Mouse (Mus musculus) stomach, embryonic 14.5 days (tissue): ENCODE measurements around the gene Ltb. TPM values are rescaled to one million over a fixed set of nuclear protein-coding genes. Genes with fewer than 3 reads are reported as not detected.
"Not testable (repeated sequence)": the region's sequence is repeated elsewhere in the genome, so short reads cannot be mapped to it uniquely, and the experiment has no call there.

Experiments used
- ATAC-seq: fragments of 200-750 bp; cut with Nextera tagmentation; 2 replicates; pipeline ENCODE4 v1.8.0; 2017; ENCODE audit warnings: low read depth, moderate TSS enrichment; ENCODE audit not compliant: insufficient number of reproducible peaks, insufficient read depth, low FRiP score
- H3K27ac ChIP-seq: fragments of 300-500 bp; sonication (generic); 2 replicates; pipeline ENCODE4 v1.5.1; 2014; ENCODE audit warnings: mild to moderate bottlenecking, low read length, moderate library complexity, mixed read lengths
- H3K27me3 ChIP-seq: fragments of 300-500 bp; sonication (generic); 2 replicates; pipeline ENCODE4 v1.6.1; 2014; ENCODE audit warnings: low read length, control low read depth, mixed read lengths; ENCODE audit not compliant: control insufficient read depth, insufficient read depth
- H3K36me3 ChIP-seq: fragments of 300-500 bp; sonication (generic); 2 replicates; pipeline ENCODE4 v1.6.1; 2014; ENCODE audit warnings: mild to moderate bottlenecking, control low read depth, low read length, moderate library complexity, mixed read lengths; ENCODE audit not compliant: control insufficient read depth, insufficient read depth
- H3K4me1 ChIP-seq: fragments of 300-500 bp; sonication (generic); 2 replicates; pipeline ENCODE4 v1.6.1; 2014; ENCODE audit warnings: low read length, control low read depth, mixed read lengths; ENCODE audit not compliant: control insufficient read depth, insufficient read depth
- H3K4me2 ChIP-seq: fragments of 300-500 bp; sonication (generic); replicated peaks from 2 replicates; pipeline ENCODE4 v1.6.1; 2014; ENCODE audit warnings: low read depth, low read length, control low read depth
- H3K4me3 ChIP-seq: fragments of 300-500 bp; sonication (generic); 2 replicates; pipeline ENCODE4 v1.5.1; 2014; ENCODE audit warnings: low read depth, low read length, control low read depth
- H3K9ac ChIP-seq: fragments of 300-500 bp; sonication (generic); replicated peaks from 2 replicates; pipeline ENCODE4 v1.6.1; 2014; ENCODE audit warnings: low read depth, mild to moderate bottlenecking, control low read depth, low read length, moderate library complexity, mixed read lengths
- H3K9me3 ChIP-seq: fragments of 300-500 bp; sonication (generic); 2 replicates; pipeline ENCODE4 v1.6.1; 2016; ENCODE audit warnings: low read depth, low read length, control low read depth; ENCODE audit not compliant: control insufficient read depth
- WGBS: fragments of 180-500 bp; shearing (Covaris S2); extraction: QIAGEN DNeasy Blood & Tissue Kit; methylation state at CpG from one replicate; pipeline ENCODE4 v1.1.7; 2014; 5-methylcytosine and 5-hydroxymethylcytosine counted together
- polyA plus RNA-seq: library from polyadenylated mRNA; unstranded; fragments of >200 nt; fragmentation: Nextera tagmentation; extraction: Ambion mirVana; gene quantifications from 2 replicates; pipeline ENCODE4 v1.2.1, GENCODE M21; 2014

Gene Ltb
- polyA plus RNA-seq, 1 experiment from 2014 or later = 1.4 TPM

- Histone ChIP-seq H3K36me3 (peaks cover 11% of the 10 kb centered on the region; the same call in 1 of the 2 replicates), H3K9ac (no peak overlapping the region; the same call in 1 of the 2 replicates), H3K4me1 (peaks cover 38% of the 10 kb centered on the region), H3K9me3 (no peaks in the 10 kb centered on the region), H3K4me2 (no peak overlapping the region), H3K27ac (peak overlapping the region; percentile 82; the same call in 1 of the 2 replicates), H3K4me3 (no peak overlapping the region), H3K27me3 (no peaks in the 10 kb centered on the region)
- ATAC-seq = no peak
- WGBS = 73% methylated on average over 5 of the region's 5 CpGs
Observed at GRCm38 (mm10) chr17:35232659-35233058, 38.4 kb downstream of the Ltb start.

GRCm38 (mm10) chr17:35233114-35233980 lies 39.1 kb downstream of the Ltb start, which contains the start of gene Atp6v1g2:
Gene Atp6v1g2, plus strand, starts transcription at chr17:35233660.
- Histone ChIP-seq H3K4me3 (peak within 1 kb of the TSS; percentile 51), H3K9me3 (no peaks in the 10 kb centered on the region), H3K9ac (peak within 1 kb of the TSS; percentile 81; the same call in 1 of the 2 replicates), H3K4me1 (peaks cover 38% of the 10 kb centered on the region), H3K4me2 (peak within 1 kb of the TSS; percentile 74), H3K27me3 (no peaks in the 10 kb centered on the region), H3K36me3 (peaks cover 11% of the 10 kb centered on the region; the same call in 1 of the 2 replicates), H3K27ac (peak within 1 kb of the TSS; percentile 98)
- 46% methylated on average over 18 of the region's 18 CpGs for WGBS
- no peak for ATAC-seq

DNA sequence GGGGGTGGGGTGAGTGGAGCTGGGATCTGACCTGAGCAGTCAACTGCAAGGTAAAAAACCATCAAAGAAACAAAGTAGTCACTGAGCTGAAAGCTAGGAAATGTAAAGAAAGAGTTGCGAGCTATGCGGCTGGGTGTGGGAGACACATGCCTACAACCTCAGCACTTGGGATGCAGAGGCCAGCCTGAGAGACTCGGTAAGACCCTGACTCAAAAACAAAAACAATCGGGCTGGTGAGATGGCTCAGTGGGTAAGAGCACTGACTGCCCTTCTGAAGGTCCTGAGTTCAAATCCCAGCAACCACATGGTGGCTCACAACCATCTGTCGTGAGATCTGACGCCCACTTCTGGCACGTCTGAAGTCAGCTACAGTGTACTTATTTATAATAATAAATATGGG lies 39.9 kb downstream of the Ltb start:
- peak overlapping the region; percentile 82 for H3K27ac ChIP-seq
- H3K9me3 ChIP-seq, H3K36me3 ChIP-seq, ATAC-seq, H3K9ac ChIP-seq, H3K27me3 ChIP-seq: not testable (repeated sequence)
- 76% methylated on average over 7 of the region's 7 CpGs for WGBS
- H3K4me2 ChIP-seq = peak overlapping the region; percentile 74
- peak overlapping the region; percentile 51; the same call in 1 of the 2 replicates for H3K4me3 ChIP-seq
- H3K4me1 ChIP-seq = peaks cover 37% of the 10 kb centered on the region

GRCm38 (mm10) chr17:35234903-35235302 lies 40.7 kb downstream of the Ltb start:
- no peaks in the 10 kb centered on the region for H3K9me3 ChIP-seq
- no peak for ATAC-seq

GRCm38 (mm10) chr17:35235614-35236389 lies 41.6 kb downstream of the Ltb start, which contains the start of gene Nfkbil1:
Gene Nfkbil1, minus strand, starts transcription at chr17:35235792.
- Histone ChIP-seq H3K4me1 (peaks cover 35% of the 10 kb centered on the region), H3K36me3 (peaks cover 7% of the 10 kb centered on the region; the same call in 1 of the 2 replicates), H3K9me3 (no peaks in the 10 kb centered on the region), H3K9ac (peak within 1 kb of the TSS; percentile 81), H3K27me3 (no peaks in the 10 kb centered on the region), H3K27ac (peak within 1 kb of the TSS; percentile 98), H3K4me2 (peak within 1 kb of the TSS; percentile 74), H3K4me3 (peak within 1 kb of the TSS; percentile 51)
- WGBS = under 1% methylated on average over 35 of the region's 35 CpGs
- peak; percentile 88 for ATAC-seq

More at GRCm38 (mm10) chr17:35234903-35235302, 40.7 kb downstream of the Ltb start:
- WGBS = 6% methylated on average over 31 of the region's 31 CpGs
- peak overlapping the region; percentile 81 for H3K9ac ChIP-seq
- peaks cover 31% of the 10 kb centered on the region for H3K4me1 ChIP-seq
- no peaks in the 10 kb centered on the region for H3K27me3 ChIP-seq
- H3K4me2 ChIP-seq = peak overlapping the region; percentile 74
- H3K27ac ChIP-seq = peak overlapping the region; percentile 98
- peaks cover 9% of the 10 kb centered on the region; the same call in 1 of the 2 replicates for H3K36me3 ChIP-seq
- peak overlapping the region; percentile 51 for H3K4me3 ChIP-seq

- Histone ChIP-seq H3K36me3 (0 out of 2 replicates have a peak, but pooled peaks cover 1% of the 10 kb centered on the region), H3K27me3 (no peaks in the 10 kb centered on the region), H3K4me3 (peak overlapping the region; percentile 51), H3K4me2 (peak overlapping the region; percentile 74), H3K27ac (peak overlapping the region; percentile 98), H3K9me3 (no peaks in the 10 kb centered on the region), H3K4me1 (peaks cover 33% of the 10 kb centered on the region), H3K9ac (peak overlapping the region; percentile 81; the same call in 1 of the 2 replicates)
- WGBS = under 1% methylated on average over 18 of the region's 18 CpGs
- ATAC-seq = peak; percentile 67
Observed at GRCm38 (mm10) chr17:35236390-35236746, 42.1 kb downstream of the Ltb start.

DNA sequence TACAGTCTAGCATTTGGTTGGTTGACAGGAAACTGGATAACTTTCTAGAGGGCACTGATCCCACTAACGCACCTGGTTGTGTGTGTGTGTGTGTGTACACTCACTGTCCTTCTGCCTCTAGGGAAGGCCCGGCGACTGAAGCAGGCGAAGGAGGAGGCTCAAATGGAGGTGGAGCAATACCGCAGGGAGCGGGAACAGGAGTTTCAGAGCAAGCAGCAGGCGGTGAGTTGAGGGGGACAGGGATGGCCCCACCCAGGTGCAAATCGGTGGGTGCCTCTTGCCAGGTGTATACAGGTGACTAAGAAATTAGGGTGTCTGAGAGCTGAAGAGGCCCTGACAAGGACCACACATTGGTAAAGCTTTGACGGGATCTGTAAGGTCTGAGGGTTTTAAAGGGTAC lies 42.8 kb downstream of the Ltb start:
- no peaks in the 10 kb centered on the region for H3K27me3 ChIP-seq
- H3K36me3 ChIP-seq = no peaks in the 10 kb centered on the region
- H3K4me1 ChIP-seq = peaks cover 33% of the 10 kb centered on the region
- H3K9ac ChIP-seq = no peak overlapping the region
- 78% methylated on average over 9 of the region's 9 CpGs for WGBS
- no peak for ATAC-seq
- no peak overlapping the region for H3K4me3 ChIP-seq
- no peak overlapping the region for H3K27ac ChIP-seq
- no peak overlapping the region for H3K4me2 ChIP-seq
- H3K9me3 ChIP-seq = no peaks in the 10 kb centered on the region

DNA sequence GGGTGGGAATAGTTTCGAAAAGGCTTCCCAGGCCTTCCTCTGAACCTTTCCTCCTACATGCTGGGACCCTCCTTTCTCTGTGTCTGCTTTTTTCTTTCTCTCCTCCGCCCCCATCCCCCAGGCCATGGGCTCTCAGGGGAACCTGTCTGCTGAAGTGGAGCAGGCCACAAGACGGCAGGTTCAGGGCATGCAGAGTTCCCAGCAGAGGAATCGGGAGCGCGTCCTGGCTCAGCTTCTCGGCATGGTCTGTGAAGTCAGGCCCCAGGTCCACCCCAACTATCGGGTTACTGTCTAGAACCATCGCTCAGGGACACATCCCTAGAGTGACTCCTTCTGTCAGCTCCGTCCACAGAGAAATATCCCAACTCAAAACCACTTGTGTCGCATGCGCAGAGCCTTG lies 43.3 kb downstream of the Ltb start:
- Histone ChIP-seq H3K36me3 (no peaks in the 10 kb centered on the region), H3K9me3 (no peaks in the 10 kb centered on the region), H3K4me3 (no peak overlapping the region), H3K27me3 (no peaks in the 10 kb centered on the region), H3K4me1 (peaks cover 28% of the 10 kb centered on the region), H3K27ac (no peak overlapping the region), H3K4me2 (no peak overlapping the region), H3K9ac (no peak overlapping the region)
- ATAC-seq = no peak
- 89% methylated on average over 12 of the region's 12 CpGs for WGBS
